Mouse (Mus musculus): ENCODE results near the gene Dbn1. TPM values are rescaled to one million over a fixed set of nuclear protein-coding genes. Genes with fewer than 3 reads are reported as not detected.

The Dbn1 gene
- polyA plus RNA-seq, 1 experiment from 2014 or later: 60.1 TPM

DNA sequence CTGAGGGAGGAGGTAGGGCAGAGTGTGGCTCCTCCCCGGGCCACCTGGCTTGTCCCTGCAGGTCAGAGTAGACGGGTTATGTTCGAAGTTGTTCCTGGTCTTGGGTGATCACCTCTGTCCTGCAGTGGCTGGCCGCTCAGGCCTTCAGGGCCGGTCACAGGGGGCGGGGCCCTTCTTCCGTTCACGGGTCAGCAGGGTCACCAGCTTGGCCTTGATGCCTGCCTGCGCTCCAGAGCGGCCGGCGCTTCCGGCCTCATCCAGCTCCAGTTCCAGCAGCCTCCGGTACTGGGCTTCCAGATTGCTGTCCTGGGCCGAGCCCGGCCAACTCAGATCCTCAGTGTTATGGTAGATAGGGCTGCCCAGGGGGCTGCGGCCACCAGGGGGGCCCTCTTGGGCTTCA, 35.4 kb upstream of the Dbn1 start:
- Histone ChIP-seq H3K27me3 (peaks cover 4% of the 10 kb centered on the region; the same call in 1 of the 2 replicates), H3K4me3 (no peak overlapping the region), H3K4me1 (replicated peaks) (peaks cover 8% of the 10 kb centered on the region; the same call in 1 of the 2 replicates), H3K27ac (peak overlapping the region; percentile 72), H3K36me3 (no peaks in the 10 kb centered on the region), H3K9me3 (replicated peaks) (no peaks in the 10 kb centered on the region), H3K4me2 (no peak overlapping the region), H3K9ac (no peak overlapping the region)
- 54% methylated on average over 17 of the region's 17 CpGs for whole genome bisulfite sequencing
- peak; percentile 62 for ATAC-seq (replicated peaks; ENCODE audit: insufficient number of reproducible peaks, insufficient read depth, low FRiP score, low read depth)

GRCm38 (mm10) chr13:55522730-55523129, 34.8 kb upstream of the Dbn1 start:
- peaks cover 5% of the 10 kb centered on the region; the same call in 1 of the 2 replicates for H3K27me3 ChIP-seq

DNA sequence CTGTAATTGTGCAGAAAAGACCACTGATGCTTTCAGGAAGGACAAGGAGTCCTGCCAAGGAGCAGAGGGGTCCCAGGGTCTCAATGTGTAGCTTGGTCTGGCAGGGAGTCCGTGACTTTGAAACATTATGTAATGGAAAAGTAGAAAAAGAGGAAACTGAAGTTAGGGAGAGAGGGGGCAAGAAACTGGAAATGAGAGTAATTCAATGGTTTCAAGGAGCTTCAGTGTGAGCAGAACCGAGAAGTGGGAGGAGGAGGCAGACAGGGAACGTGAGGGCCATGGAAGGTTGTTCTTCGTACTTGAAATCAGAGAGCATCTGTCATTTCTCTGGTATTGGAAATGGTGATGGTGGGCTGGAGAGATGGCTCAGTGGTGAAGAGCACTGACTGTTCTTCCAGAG, 31.7 kb upstream of the Dbn1 start:
- Histone ChIP-seq H3K36me3 (no peaks in the 10 kb centered on the region), H3K4me3 (no peak overlapping the region), H3K27ac (no peak overlapping the region), H3K9me3 (replicated peaks) (no peaks in the 10 kb centered on the region), H3K4me2 (no peak overlapping the region), H3K4me1 (replicated peaks) (peaks cover 8% of the 10 kb centered on the region; the same call in 1 of the 2 replicates), H3K9ac (no peak overlapping the region), H3K27me3 (peaks cover 20% of the 10 kb centered on the region)
- no peak for ATAC-seq (replicated peaks; ENCODE audit: insufficient number of reproducible peaks, insufficient read depth, low FRiP score, low read depth)
- 57% methylated on average over 4 of the region's 4 CpGs for WGBS

More at GRCm38 (mm10) chr13:55522730-55523129, 34.8 kb upstream of the Dbn1 start:
- Histone ChIP-seq H3K27ac (peak overlapping the region; percentile 72), H3K9me3 (replicated peaks) (no peaks in the 10 kb centered on the region), H3K4me1 (replicated peaks) (peaks cover 8% of the 10 kb centered on the region; the same call in 1 of the 2 replicates), H3K4me2 (no peak overlapping the region), H3K4me3 (no peak overlapping the region), H3K9ac (no peak overlapping the region), H3K36me3 (no peaks in the 10 kb centered on the region)
- WGBS: 57% methylated on average over 8 of the region's 8 CpGs
- peak; percentile 40 for ATAC-seq (replicated peaks; ENCODE audit: insufficient number of reproducible peaks, insufficient read depth, low FRiP score, low read depth)

DNA sequence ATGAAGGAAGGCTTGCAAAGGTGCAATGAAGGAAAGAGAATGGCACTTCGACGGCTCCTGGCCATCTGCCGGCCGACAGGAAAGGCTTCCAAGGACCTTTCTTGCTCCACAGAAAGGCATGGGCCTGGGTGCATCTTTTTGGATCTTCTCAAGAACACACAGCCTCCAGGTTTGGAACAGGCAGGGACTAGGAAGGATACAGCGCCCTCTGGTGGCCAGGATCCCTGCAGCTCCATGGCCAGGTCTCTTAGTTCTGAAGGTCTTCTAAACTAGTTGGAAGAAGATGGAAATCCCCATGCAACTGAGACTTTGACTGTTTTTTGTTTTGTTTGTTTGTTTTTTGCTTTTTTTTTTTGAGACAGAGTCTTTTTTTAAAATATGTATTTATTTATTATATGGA, 29.0 kb upstream of the Dbn1 start:
- Histone ChIP-seq H3K4me2 (no peak overlapping the region), H3K27ac (no peak overlapping the region), H3K4me1 (replicated peaks) (peaks cover 11% of the 10 kb centered on the region), H3K9ac (no peak overlapping the region), H3K27me3 (peaks cover 29% of the 10 kb centered on the region), H3K4me3 (no peak overlapping the region), H3K36me3 (no peaks in the 10 kb centered on the region), H3K9me3 (replicated peaks) (no peaks in the 10 kb centered on the region)
- whole genome bisulfite sequencing: 5% methylated on average over 5 of the region's 5 CpGs
- no peak for ATAC-seq (replicated peaks; ENCODE audit: insufficient number of reproducible peaks, insufficient read depth, low FRiP score, low read depth)

DNA sequence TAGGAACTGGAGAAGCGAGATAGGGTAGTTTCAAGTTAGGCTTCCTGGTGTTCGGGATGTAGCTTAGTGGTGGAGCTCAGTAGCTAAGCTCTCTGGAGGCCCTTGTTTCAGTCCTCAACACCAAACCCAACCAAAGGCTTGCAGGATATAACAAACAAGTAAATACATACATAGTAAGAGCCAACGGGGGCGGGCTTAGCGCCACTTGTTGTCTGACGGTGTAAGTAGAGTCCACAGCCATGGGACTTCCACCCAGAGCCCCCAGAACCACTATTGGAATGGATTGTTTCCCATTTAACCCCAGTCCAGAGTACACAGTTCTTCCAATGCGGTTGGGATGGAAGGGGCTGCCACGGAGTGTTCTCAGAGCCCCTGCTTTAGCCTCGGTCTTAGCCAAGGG, 25.9 kb upstream of the Dbn1 start:
- H3K27ac ChIP-seq: no peak overlapping the region
- H3K36me3 ChIP-seq: peaks cover 8% of the 10 kb centered on the region
- 23% methylated on average over 9 of the region's 9 CpGs for WGBS
- peaks cover 42% of the 10 kb centered on the region for H3K4me1 ChIP-seq (replicated peaks)
- peak overlapping the region; percentile 90 for H3K4me2 ChIP-seq
- peaks cover 25% of the 10 kb centered on the region for H3K27me3 ChIP-seq
- H3K9ac ChIP-seq: no peak overlapping the region
- ATAC-seq (replicated peaks; ENCODE audit: insufficient number of reproducible peaks, insufficient read depth, low FRiP score, low read depth): no peak
- peak overlapping the region; percentile 88 for H3K4me3 ChIP-seq
- H3K9me3 ChIP-seq (replicated peaks): no peaks in the 10 kb centered on the region

- Histone ChIP-seq H3K9ac (peak within 1 kb of the TSS; percentile 96), H3K9me3 (replicated peaks) (no peaks in the 10 kb centered on the region), H3K27ac (peak within 1 kb of the TSS; percentile 97), H3K4me1 (replicated peaks) (peaks cover 48% of the 10 kb centered on the region), H3K36me3 (peaks cover 14% of the 10 kb centered on the region), H3K4me3 (peak within 1 kb of the TSS; percentile 88), H3K4me2 (peak within 1 kb of the TSS; percentile 90), H3K27me3 (peaks cover 25% of the 10 kb centered on the region)
- peak; percentile 54 for ATAC-seq (replicated peaks; ENCODE audit: insufficient number of reproducible peaks, insufficient read depth, low FRiP score, low read depth)
- under 1% methylated on average over 55 of the region's 55 CpGs for WGBS
Measured at GRCm38 (mm10) chr13:55513111-55513748, 25.3 kb upstream of the Dbn1 start, which contains the start of gene Pdlim7. Pdlim7 (minus strand) TSS chr13:55513676.

- WGBS: under 1% methylated on average over 25 of the region's 25 CpGs
- ATAC-seq (replicated peaks; ENCODE audit: insufficient number of reproducible peaks, insufficient read depth, low FRiP score, low read depth): peak; percentile 58
- peak overlapping the region; percentile 90 for H3K4me2 ChIP-seq
- peak overlapping the region; percentile 97 for H3K27ac ChIP-seq
- H3K36me3 ChIP-seq: peaks cover 20% of the 10 kb centered on the region
- H3K9me3 ChIP-seq (replicated peaks): no peaks in the 10 kb centered on the region
- peaks cover 53% of the 10 kb centered on the region for H3K4me1 ChIP-seq (replicated peaks)
- peak overlapping the region; percentile 88 for H3K4me3 ChIP-seq
- H3K9ac ChIP-seq: peak overlapping the region; percentile 96
- H3K27me3 ChIP-seq: peaks cover 22% of the 10 kb centered on the region
Measured at GRCm38 (mm10) chr13:55512379-55513031, 24.6 kb upstream of the Dbn1 start.

DNA sequence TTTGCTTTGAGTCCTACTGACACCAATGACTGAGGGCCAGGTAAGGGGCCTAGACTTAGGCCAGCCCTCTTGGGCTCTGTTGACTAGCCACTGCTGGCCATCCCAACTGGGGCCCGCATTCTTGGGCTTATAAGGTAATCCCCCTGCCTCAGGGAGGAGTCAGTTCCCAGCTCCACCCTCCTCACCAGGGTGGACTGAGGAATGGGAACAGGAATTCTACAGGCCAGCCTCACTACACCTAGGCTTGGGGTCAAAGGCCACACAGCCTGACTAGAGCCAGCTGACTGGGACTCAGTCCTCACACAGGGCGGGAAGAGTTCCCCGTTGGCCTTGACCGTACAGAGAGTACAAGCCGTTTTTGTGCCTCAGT, 23.6 kb upstream of the Dbn1 start:
- Histone ChIP-seq H3K9me3 (replicated peaks) (no peaks in the 10 kb centered on the region), H3K36me3 (peaks cover 30% of the 10 kb centered on the region), H3K27me3 (peaks cover 22% of the 10 kb centered on the region), H3K4me3 (peak overlapping the region; percentile 88), H3K4me2 (peak overlapping the region; percentile 90), H3K4me1 (replicated peaks) (peaks cover 56% of the 10 kb centered on the region), H3K27ac (peak overlapping the region; percentile 97), H3K9ac (peak overlapping the region; percentile 96)
- no peak for ATAC-seq (replicated peaks; ENCODE audit: insufficient number of reproducible peaks, insufficient read depth, low FRiP score, low read depth)
- WGBS: 18% methylated on average over 5 of the region's 5 CpGs

GRCm38 (mm10) chr13:55510668-55511491, 23.0 kb upstream of the Dbn1 start:
- WGBS: 1% methylated on average over 6 of the region's 6 CpGs

DNA sequence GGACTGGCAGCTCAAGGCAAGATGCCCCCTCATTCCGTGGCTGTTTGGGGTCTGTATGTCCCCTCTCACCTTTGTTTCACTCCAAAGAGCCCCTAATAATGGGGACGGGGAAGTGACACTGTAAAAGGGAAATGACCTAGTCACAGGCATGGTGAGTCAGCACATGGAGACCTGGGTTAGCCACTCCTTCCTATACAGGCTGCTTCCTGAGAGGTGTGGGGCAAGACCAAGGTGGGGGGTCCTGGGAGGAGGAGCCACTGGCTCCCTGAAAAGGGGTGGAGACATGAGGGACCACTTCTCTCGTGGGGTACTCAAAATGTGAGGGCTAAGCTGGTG, 22.4 kb upstream of the Dbn1 start:
- Histone ChIP-seq H3K9ac (peak overlapping the region; percentile 96; the same call in 1 of the 2 replicates), H3K27me3 (peaks cover 16% of the 10 kb centered on the region), H3K9me3 (replicated peaks) (no peaks in the 10 kb centered on the region), H3K4me3 (peak overlapping the region; percentile 88; the same call in 1 of the 2 replicates), H3K4me1 (replicated peaks) (peaks cover 56% of the 10 kb centered on the region), H3K4me2 (peak overlapping the region; percentile 90), H3K27ac (peak overlapping the region; percentile 97), H3K36me3 (peaks cover 42% of the 10 kb centered on the region)
- ATAC-seq (replicated peaks; ENCODE audit: insufficient number of reproducible peaks, insufficient read depth, low FRiP score, low read depth): no peak
- WGBS: 29% methylated on average over 3 of the region's 3 CpGs

More at GRCm38 (mm10) chr13:55510668-55511491, 23.0 kb upstream of the Dbn1 start:
- no peaks in the 10 kb centered on the region for H3K9me3 ChIP-seq (replicated peaks)
- H3K27ac ChIP-seq: peak overlapping the region; percentile 97
- peak overlapping the region; percentile 96 for H3K9ac ChIP-seq
- peak; percentile 78 for ATAC-seq (replicated peaks; ENCODE audit: insufficient number of reproducible peaks, insufficient read depth, low FRiP score, low read depth)
- H3K4me3 ChIP-seq: peak overlapping the region; percentile 88
- H3K4me1 ChIP-seq (replicated peaks): peaks cover 56% of the 10 kb centered on the region
- H3K4me2 ChIP-seq: peak overlapping the region; percentile 90
- H3K36me3 ChIP-seq: peaks cover 36% of the 10 kb centered on the region
- H3K27me3 ChIP-seq: peaks cover 22% of the 10 kb centered on the region

GRCm38 (mm10) chr13:55508531-55508930, 20.6 kb upstream of the Dbn1 start:
- 89% methylated on average over 10 of the region's 10 CpGs for WGBS
- Histone ChIP-seq H3K9ac (no peak overlapping the region), H3K4me1 (replicated peaks) (peaks cover 52% of the 10 kb centered on the region)

More at GRCm38 (mm10) chr13:55508531-55508930, 20.6 kb upstream of the Dbn1 start:
- no peak for ATAC-seq (replicated peaks; ENCODE audit: insufficient number of reproducible peaks, insufficient read depth, low FRiP score, low read depth)
- H3K4me3 ChIP-seq: no peak overlapping the region
- no peak overlapping the region for H3K27ac ChIP-seq
- H3K4me2 ChIP-seq: no peak overlapping the region
- no peaks in the 10 kb centered on the region for H3K27me3 ChIP-seq
- no peaks in the 10 kb centered on the region for H3K9me3 ChIP-seq (replicated peaks)
- H3K36me3 ChIP-seq: peaks cover 53% of the 10 kb centered on the region
